Mouse (Mus musculus): ENCODE results near the gene Armh4. TPM values are rescaled to one million over a fixed set of nuclear protein-coding genes. Genes with fewer than 3 reads are reported as not detected.
A peak's percentile ranks its signal among the peaks of the same experiment; 100 is the strongest.
"Not testable (repeated sequence)": the region's sequence is repeated elsewhere in the genome, so short reads cannot be mapped to it uniquely, and the experiment has no call there.

The Armh4 gene
- polyA plus RNA-seq (2011; ENCODE audit: insufficient read length, low read depth, missing spikeins) = 1.5 and 3.8 TPM in 2 replicates

GRCm38 (mm10) chr14:49782715-49783531 is at the start of gene Armh4:
Gene Armh4, minus strand, starts transcription at chr14:49783383.
- Histone ChIP-seq H3K4me1 (ENCODE audit: control insufficient read depth, insufficient read depth, low read length) (no peaks in the 10 kb centered on the region), H3K4me3 (ENCODE audit: insufficient read depth, low read length) (peak within 1 kb of the TSS; percentile 35), H3K27ac (ENCODE audit: insufficient read depth, low read length) (no peak within 1 kb of the TSS)
- TF ChIP-seq CTCF (IDR thresholded peaks at IDR 0.05; ENCODE audit: borderline replicate concordance, insufficient read depth, low read length) (no peak), POLR2A (IDR thresholded peaks at IDR 0.05; ENCODE audit: low read depth, low read length) (no peak)

- H3K27ac ChIP-seq (ENCODE audit: insufficient read depth, low read length) = no peak overlapping the region
- H3K4me3 ChIP-seq (ENCODE audit: insufficient read depth, low read length) = no peak overlapping the region
- no peaks in the 10 kb centered on the region for H3K4me1 ChIP-seq (ENCODE audit: control insufficient read depth, insufficient read depth, low read length)
- no peak for TF ChIP-seq CTCF (IDR thresholded peaks at IDR 0.05; ENCODE audit: borderline replicate concordance, insufficient read depth, low read length)
- no peak for TF ChIP-seq POLR2A (IDR thresholded peaks at IDR 0.05; ENCODE audit: low read depth, low read length)
Observed at GRCm38 (mm10) chr14:49829192-49830171, 46.3 kb upstream of the Armh4 start.

DNA sequence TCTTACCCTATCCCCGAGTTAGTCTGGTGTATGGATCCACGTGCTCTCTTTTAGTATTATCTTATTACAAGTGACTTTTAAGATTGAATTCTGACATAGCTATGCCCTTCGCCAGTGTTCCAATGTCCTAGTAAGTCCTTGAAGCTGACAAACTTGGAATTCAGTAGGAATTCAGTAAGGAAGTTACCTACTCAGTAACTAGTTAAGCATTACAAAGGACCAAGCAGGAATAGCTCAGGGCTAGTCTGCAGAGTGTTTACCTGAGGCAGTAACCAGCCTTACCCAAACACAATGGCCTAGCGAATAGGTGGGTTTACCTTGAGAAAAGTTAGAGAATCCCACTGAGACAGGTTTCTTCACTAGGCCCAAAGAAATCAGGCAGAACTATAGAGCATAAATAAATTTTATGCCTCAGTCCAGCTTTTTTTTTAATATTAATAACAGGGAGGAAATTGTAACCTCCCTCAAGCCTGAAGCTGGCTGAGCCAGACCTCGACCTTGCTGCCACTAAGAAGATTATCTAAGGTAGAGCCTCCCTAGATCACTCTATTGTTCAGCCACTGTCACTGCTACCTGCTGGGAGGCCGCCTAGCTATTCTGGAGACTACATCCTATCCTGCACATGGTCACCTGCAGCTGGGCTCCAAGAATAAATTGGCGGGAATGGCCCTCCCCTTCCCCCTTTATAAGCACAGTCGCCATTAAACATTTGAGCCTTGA is 36.7 kb upstream of the Armh4 start:
- not testable (repeated sequence) for H3K4me3 ChIP-seq (ENCODE audit: insufficient read depth, low read length); H3K27ac ChIP-seq (ENCODE audit: insufficient read depth, low read length); H3K4me1 ChIP-seq (ENCODE audit: control insufficient read depth, insufficient read depth, low read length)

DNA sequence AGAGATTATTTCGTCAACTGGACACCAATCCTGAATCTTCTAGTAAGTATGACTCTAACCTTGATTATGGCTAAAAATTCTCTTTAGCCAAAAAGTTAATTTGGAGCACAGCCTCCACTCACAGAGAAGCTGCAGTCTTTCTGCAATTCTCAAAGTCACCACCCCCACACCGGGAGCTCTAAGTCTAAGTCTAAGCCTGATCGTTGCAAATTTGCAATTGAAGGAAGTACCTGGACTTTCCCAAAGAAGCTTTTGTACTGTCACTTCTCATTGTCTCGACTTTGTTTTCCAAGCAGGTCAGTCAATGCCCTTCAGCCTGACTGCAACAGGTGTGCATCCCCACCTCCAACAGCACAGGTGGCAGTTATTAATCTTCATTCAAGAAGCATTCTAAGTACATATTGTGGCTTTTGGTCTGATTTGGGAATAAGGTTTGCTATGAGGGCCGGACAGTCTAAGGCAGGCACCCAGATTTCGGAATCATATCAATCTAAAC is 35.6 kb upstream of the Armh4 start:
- H3K27ac ChIP-seq (ENCODE audit: insufficient read depth, low read length); H3K4me3 ChIP-seq (ENCODE audit: insufficient read depth, low read length); H3K4me1 ChIP-seq (ENCODE audit: control insufficient read depth, insufficient read depth, low read length): not testable (repeated sequence)

GRCm38 (mm10) chr14:49812966-49813365 is 29.8 kb upstream of the Armh4 start:
- H3K4me3 ChIP-seq (ENCODE audit: insufficient read depth, low read length); H3K27ac ChIP-seq (ENCODE audit: insufficient read depth, low read length); H3K4me1 ChIP-seq (ENCODE audit: control insufficient read depth, insufficient read depth, low read length): not testable (repeated sequence)

GRCm38 (mm10) chr14:49805051-49805450 is 21.9 kb upstream of the Armh4 start:
- H3K4me3 ChIP-seq (ENCODE audit: insufficient read depth, low read length); H3K4me1 ChIP-seq (ENCODE audit: control insufficient read depth, insufficient read depth, low read length): not testable (repeated sequence)
- 0 out of 2 replicates have a peak overlapping the region, but pooled peaks have one; percentile 18 for H3K27ac ChIP-seq (ENCODE audit: insufficient read depth, low read length)

- Histone ChIP-seq H3K27ac (ENCODE audit: insufficient read depth, low read length) (no peak overlapping the region), H3K4me3 (ENCODE audit: insufficient read depth, low read length) (no peak overlapping the region), H3K4me1 (ENCODE audit: control insufficient read depth, insufficient read depth, low read length) (no peaks in the 10 kb centered on the region)
- TF ChIP-seq CTCF (IDR thresholded peaks at IDR 0.05; ENCODE audit: borderline replicate concordance, insufficient read depth, low read length) = 0 out of 2 replicates have a peak, but pooled peaks have one; percentile 30
- no peak for TF ChIP-seq POLR2A (IDR thresholded peaks at IDR 0.05; ENCODE audit: low read depth, low read length)
Observed at GRCm38 (mm10) chr14:49801444-49801843, 18.3 kb upstream of the Armh4 start.

- H3K4me1 ChIP-seq (ENCODE audit: control insufficient read depth, insufficient read depth, low read length) = no peaks in the 10 kb centered on the region
- no peak overlapping the region for H3K4me3 ChIP-seq (ENCODE audit: insufficient read depth, low read length)
- no peak overlapping the region for H3K27ac ChIP-seq (ENCODE audit: insufficient read depth, low read length)
- no peak for TF ChIP-seq CTCF (IDR thresholded peaks at IDR 0.05; ENCODE audit: borderline replicate concordance, insufficient read depth, low read length)
- TF ChIP-seq POLR2A (IDR thresholded peaks at IDR 0.05; ENCODE audit: low read depth, low read length) = no peak
Observed at GRCm38 (mm10) chr14:49793948-49794347, 10.8 kb upstream of the Armh4 start.

DNA sequence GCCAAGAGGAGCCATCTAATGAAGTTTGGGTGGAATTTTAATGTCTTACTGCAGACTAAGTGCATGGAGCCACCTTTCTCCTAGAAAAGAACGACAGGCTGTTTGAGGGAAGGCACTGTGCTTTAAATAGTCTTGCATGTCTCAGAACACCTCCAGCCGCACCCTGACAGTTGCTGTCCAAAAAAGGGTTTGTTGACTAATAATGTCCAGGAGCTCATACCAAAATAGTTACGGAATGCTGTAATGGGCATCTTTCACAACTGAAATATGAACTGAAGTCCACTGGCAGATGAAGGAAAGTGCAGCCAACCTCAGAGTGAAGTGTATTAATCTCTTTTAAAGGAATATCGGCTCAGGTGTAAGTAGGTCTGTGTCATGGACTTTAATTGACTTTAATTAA is 7.4 kb upstream of the Armh4 start:
- H3K4me3 ChIP-seq (ENCODE audit: insufficient read depth, low read length) = no peak overlapping the region
- no peak for TF ChIP-seq CTCF (IDR thresholded peaks at IDR 0.05; ENCODE audit: borderline replicate concordance, insufficient read depth, low read length)
- TF ChIP-seq POLR2A (IDR thresholded peaks at IDR 0.05; ENCODE audit: low read depth, low read length) = no peak
- H3K4me1 ChIP-seq (ENCODE audit: control insufficient read depth, insufficient read depth, low read length) = no peaks in the 10 kb centered on the region

More for the DNA sequence above, 7.4 kb upstream of the Armh4 start:
- H3K27ac ChIP-seq (ENCODE audit: insufficient read depth, low read length) = no peak overlapping the region

Data from embryonic fibroblast, embryonic 13.5 days (primary cell).